Mouse (Mus musculus) liver, adult 2 months (tissue): ENCODE data around the gene Farp2. TPM values are rescaled to one million over a fixed set of nuclear protein-coding genes. Genes with fewer than 3 reads are reported as not detected.

Experiments
- DNase-seq: peaks from one replicate; pipeline ENCODE4 v3.0.0-alpha.2; 2011; ENCODE audit warnings: low read depth, low spot score; ENCODE audit errors: extremely low read depth
- H3K27ac ChIP-seq: fragments of 200-500 bp; replicated peaks from 2 replicates; pipeline ENCODE4 v1.5.1; 2012; ENCODE audit warnings: low read depth, mild to moderate bottlenecking, control low read depth, inconsistent platforms, low read length; ENCODE audit not compliant: insufficient read depth
- H3K27me3 ChIP-seq: fragments of 200-500 bp; 2 replicates; pipeline ENCODE4 v1.6.1; 2012; ENCODE audit warnings: mild to moderate bottlenecking, moderate library complexity, low read length, inconsistent platforms; ENCODE audit not compliant: control insufficient read depth, insufficient read depth
- H3K36me3 ChIP-seq: fragments of 200-500 bp; 2 replicates; pipeline ENCODE4 v1.6.1; 2012; ENCODE audit warnings: low read length, inconsistent platforms; ENCODE audit not compliant: control insufficient read depth, insufficient read depth
- H3K4me1 ChIP-seq: fragments of 200-500 bp; 2 replicates; pipeline ENCODE4 v1.6.1; 2011; ENCODE audit warnings: low read length; ENCODE audit not compliant: control insufficient read depth, insufficient read depth
- H3K4me3 ChIP-seq: fragments of 200-500 bp; 2 replicates; pipeline ENCODE4 v1.5.1; 2011; ENCODE audit warnings: low read depth, mild to moderate bottlenecking, control low read depth, low read length, moderate library complexity; ENCODE audit not compliant: insufficient read depth
- H3K79me2 ChIP-seq: fragments of 200-500 bp; 2 replicates; pipeline ENCODE4 v1.6.1; 2012; ENCODE audit warnings: inconsistent platforms, mild to moderate bottlenecking, low read length, moderate library complexity; ENCODE audit not compliant: control insufficient read depth, insufficient read depth
- H3K9ac ChIP-seq: fragments of 200-500 bp; 2 replicates; pipeline ENCODE4 v1.6.1; 2012; ENCODE audit warnings: low read depth, mild to moderate bottlenecking, control low read depth, inconsistent platforms, low read length
- CTCF ChIP-seq: fragments of 200-500 bp; IDR thresholded peaks from 2 replicates; pipeline ENCODE4 v1.5.1; 2011; ENCODE audit warnings: low read depth, low read length, control low read depth
- POLR2A ChIP-seq: fragments of 200-500 bp; IDR thresholded peaks from 2 replicates; pipeline ENCODE4 v1.6.1; 2011; ENCODE audit warnings: low read length, control low read depth; ENCODE audit not compliant: insufficient read depth; ENCODE audit errors: extremely low read depth
- polyA plus RNA-seq: library from polyadenylated mRNA; depleted of rRNA; stranded (reverse); fragments of >200 nt; gene quantifications from 2 replicates; pipeline ENCODE4 v1.2.3, GENCODE M21; 2012; rRNA removed
- total RNA-seq: library from RNA; depleted of rRNA; stranded (reverse); fragments of >200 nt; gene quantifications from 2 replicates; pipeline ENCODE4 v1.2.3, GENCODE M21; 2014; rRNA removed

The Farp2 gene
- total and polyA plus RNA-seq, 2 experiments: 9.2 to 10.5 TPM

- H3K4me1 ChIP-seq: peaks cover 4% of the 10 kb centered on the region; the same call in 1 of the 2 replicates
- H3K4me3 ChIP-seq: no peak overlapping the region
- H3K9ac ChIP-seq: no peak overlapping the region
- no peak overlapping the region for H3K27ac ChIP-seq
- no peaks in the 10 kb centered on the region for H3K36me3 ChIP-seq
- H3K27me3 ChIP-seq: no peaks in the 10 kb centered on the region
- TF ChIP-seq POLR2A (no peak), CTCF (no peak)
- no peak for DNase-seq
- H3K79me2 ChIP-seq: no peaks in the 10 kb centered on the region
Observed at GRCm38 (mm10) chr1:93669941-93670340, 158.1 kb downstream of the Farp2 start.

Other genes starting within 250 kb of the Farp2 start
- gene Mterf4, start 206.2 kb upstream of the Farp2 start, total RNA-seq: 24.6 and 27.4 TPM in 2 replicates
- gene Mterf4, start 206.2 kb upstream of the Farp2 start, polyA plus RNA-seq: 11.0 and 12.1 TPM in 2 replicates
- 2.8 and 3.0 TPM in 2 replicates for gene Ppp1r7, start 169.2 kb upstream of the Farp2 start, total RNA-seq
- 2.0 and 2.1 TPM in 2 replicates for gene Ppp1r7, start 169.2 kb upstream of the Farp2 start, polyA plus RNA-seq
- gene Pask, start 168.6 kb upstream of the Farp2 start, total RNA-seq: 0.18 and 0.47 TPM in 2 replicates
- gene Pask, start 168.6 kb upstream of the Farp2 start, polyA plus RNA-seq: 0.36 and 1.0 TPM in 2 replicates
- not detected in 2 replicates for gene Ano7, start 138.1 kb upstream of the Farp2 start, total RNA-seq
- 0.02 and 0.10 TPM in 2 replicates for gene Ano7, start 138.1 kb upstream of the Farp2 start, polyA plus RNA-seq
- 169 and 179 TPM in 2 replicates for gene Hdlbp, start 33.3 kb upstream of the Farp2 start, total RNA-seq
- 103 and 119 TPM in 2 replicates for gene Hdlbp, start 33.3 kb upstream of the Farp2 start, polyA plus RNA-seq
- 22.0 and 31.7 TPM in 2 replicates for gene Stk25, start 146.6 kb downstream of the Farp2 start, total RNA-seq
- gene Stk25, start 146.6 kb downstream of the Farp2 start, polyA plus RNA-seq: 33.9 and 41.4 TPM in 2 replicates
- gene Bok, start 173.6 kb downstream of the Farp2 start, total RNA-seq: 7.3 and 8.9 TPM in 2 replicates
- 11.5 and 15.9 TPM in 2 replicates for gene Bok, start 173.6 kb downstream of the Farp2 start, polyA plus RNA-seq
- gene Atg4b, start 239.4 kb downstream of the Farp2 start, total RNA-seq: 18.7 and 20.0 TPM in 2 replicates
- gene Atg4b, start 239.4 kb downstream of the Farp2 start, polyA plus RNA-seq: 27.8 and 29.1 TPM in 2 replicates
- 10.0 and 13.6 TPM in 2 replicates for gene Thap4, start 242.8 kb downstream of the Farp2 start, total RNA-seq
- 17.5 TPM in 2 replicates for gene Thap4, start 242.8 kb downstream of the Farp2 start, polyA plus RNA-seq